Mouse (Mus musculus): ENCODE results near the gene Onecut1. TPM values are rescaled to one million over a fixed set of nuclear protein-coding genes. Genes with fewer than 3 reads are reported as not detected.

The Onecut1 gene
- polyA plus RNA-seq, 1 experiment from 2014 or later, result 0.09 TPM

DNA sequence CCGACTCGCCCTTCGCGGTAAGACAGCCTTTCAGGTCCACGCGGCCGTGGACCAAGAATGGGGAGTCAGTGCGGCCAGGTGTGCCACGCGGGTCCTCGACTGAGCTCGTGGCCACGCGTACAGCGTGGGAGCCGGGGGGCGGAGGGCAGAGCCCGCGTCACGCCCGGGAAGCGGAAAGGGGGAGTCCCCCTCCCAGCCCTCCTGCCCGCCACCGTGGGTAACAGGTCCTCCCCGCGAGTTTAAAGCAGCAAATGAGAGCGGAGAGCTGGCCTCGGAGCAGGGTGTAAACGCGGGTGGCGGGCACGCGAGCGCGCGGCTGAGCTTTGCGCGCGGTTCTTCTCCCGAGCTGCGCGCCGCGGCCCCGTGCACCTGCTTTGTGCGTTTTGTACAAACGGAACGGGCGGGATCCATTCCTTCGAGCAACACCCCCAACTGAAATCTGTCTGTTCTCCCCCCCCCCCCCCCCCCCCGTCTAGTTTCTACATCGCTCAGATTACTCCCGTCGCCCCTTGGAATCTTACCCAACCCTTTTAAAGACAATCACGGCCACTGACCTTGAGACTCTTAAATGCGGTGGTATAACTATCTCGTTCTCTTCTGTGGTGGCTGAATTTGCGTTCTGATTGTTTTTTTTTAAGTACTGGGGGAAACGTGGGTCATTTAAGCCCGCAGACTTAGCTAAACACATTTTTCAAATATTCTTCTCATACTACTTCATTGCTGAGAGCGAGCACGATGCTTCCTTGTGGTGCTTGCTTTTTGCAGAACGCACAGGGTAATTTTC, 12.3 kb upstream of the Onecut1 start:
- ATAC-seq (ENCODE audit: insufficient number of reproducible peaks, low FRiP score, low TSS enrichment, low read depth), result no peak
- Histone ChIP-seq H3K27ac (replicated peaks; ENCODE audit: low read depth, low read length) (no peak overlapping the region), H3K36me3 (ENCODE audit: control insufficient read depth, insufficient read depth, low read length) (no peaks in the 10 kb centered on the region), H3K4me2 (ENCODE audit: low read depth, severe bottlenecking) (peak overlapping the region; percentile 36), H3K27me3 (ENCODE audit: control insufficient read depth, insufficient read depth, low read length) (peaks cover 78% of the 10 kb centered on the region), H3K4me3 (ENCODE audit: low read depth, low read length) (peak overlapping the region; percentile 16; the same call in 1 of the 2 replicates), H3K9ac (ENCODE audit: low read length) (no peak overlapping the region), H3K4me1 (ENCODE audit: control insufficient read depth, insufficient read depth, low read length) (peaks cover 13% of the 10 kb centered on the region; the same call in 1 of the 2 replicates), H3K9me3 (ENCODE audit: control insufficient read depth, low read length) (no peaks in the 10 kb centered on the region)
- WGBS, result 2% methylated on average over 62 of the region's 63 CpGs
- DNase-seq (ENCODE audit: low spot score), result peak; percentile 56

DNA sequence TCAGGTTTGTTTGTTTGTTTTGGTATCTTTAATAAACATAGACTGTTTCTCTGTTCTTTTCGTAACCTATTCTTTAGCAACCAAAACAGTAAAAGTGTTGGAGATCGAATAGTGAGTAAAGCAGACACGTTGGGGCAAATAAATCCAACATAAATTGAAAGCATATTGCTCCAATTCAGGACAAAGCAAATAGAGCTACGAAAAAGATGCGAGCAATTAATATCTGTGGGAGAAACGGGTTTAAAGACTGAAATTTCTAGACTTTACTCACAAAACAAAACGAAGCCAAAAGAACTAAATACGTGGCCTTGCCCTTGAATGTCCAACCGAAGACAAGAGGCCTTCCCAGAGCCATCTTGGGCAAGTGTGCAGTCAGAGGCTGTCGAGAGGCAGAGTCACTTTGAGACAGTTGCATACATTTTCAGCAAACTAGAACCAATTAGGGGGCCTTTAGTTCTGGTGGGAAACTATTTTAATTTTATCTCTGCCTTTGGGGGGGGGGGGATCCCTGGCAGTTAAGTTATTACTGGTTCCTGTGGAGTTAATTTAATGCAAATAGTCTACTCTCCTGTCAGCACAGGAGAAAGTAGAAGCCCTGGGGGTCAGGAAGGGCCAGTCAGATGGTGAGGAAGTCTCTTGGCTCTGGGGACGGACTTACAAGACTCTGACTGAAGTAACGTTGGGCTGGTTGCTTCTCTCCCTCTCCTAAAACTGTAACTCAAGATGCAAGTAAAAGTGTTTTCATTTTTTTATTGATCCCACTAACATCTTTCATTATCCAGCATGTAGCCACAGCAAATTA, 11.5 kb upstream of the Onecut1 start:
- 3% methylated on average over 12 of the region's 12 CpGs for WGBS
- H3K4me1 ChIP-seq (ENCODE audit: control insufficient read depth, insufficient read depth, low read length), result peaks cover 13% of the 10 kb centered on the region; the same call in 1 of the 2 replicates
- no peak for ATAC-seq (ENCODE audit: insufficient number of reproducible peaks, low FRiP score, low TSS enrichment, low read depth)
- H3K9ac ChIP-seq (ENCODE audit: low read length), result no peak overlapping the region
- peaks cover 85% of the 10 kb centered on the region for H3K27me3 ChIP-seq (ENCODE audit: control insufficient read depth, insufficient read depth, low read length)
- H3K4me3 ChIP-seq (ENCODE audit: low read depth, low read length), result no peak overlapping the region
- H3K36me3 ChIP-seq (ENCODE audit: control insufficient read depth, insufficient read depth, low read length), result no peaks in the 10 kb centered on the region
- H3K4me2 ChIP-seq (ENCODE audit: low read depth, severe bottlenecking), result no peak overlapping the region
- DNase-seq (ENCODE audit: low spot score), result peak; percentile 45
- no peak overlapping the region for H3K27ac ChIP-seq (replicated peaks; ENCODE audit: low read depth, low read length)
- no peaks in the 10 kb centered on the region for H3K9me3 ChIP-seq (ENCODE audit: control insufficient read depth, low read length)

DNA sequence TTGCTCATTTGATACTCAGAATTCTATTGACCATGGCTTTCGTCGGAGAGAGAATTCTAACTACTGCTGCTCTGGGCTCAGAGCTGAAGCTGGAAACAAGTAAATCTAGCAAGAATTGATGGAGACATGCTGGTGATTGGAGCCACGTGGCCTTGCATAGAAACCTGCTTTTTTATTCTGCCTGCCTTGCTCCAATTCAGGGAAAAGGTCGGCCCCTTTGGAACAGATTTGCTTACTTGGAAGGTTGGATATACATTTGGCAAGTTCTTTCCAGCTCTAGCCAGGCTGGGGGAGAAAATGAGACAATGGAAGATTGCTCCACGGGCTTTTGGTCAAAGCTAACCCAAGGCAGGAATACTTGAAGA, 11.0 kb upstream of the Onecut1 start:
- Histone ChIP-seq H3K4me3 (ENCODE audit: low read depth, low read length) (no peak overlapping the region), H3K9ac (ENCODE audit: low read length) (no peak overlapping the region), H3K27me3 (ENCODE audit: control insufficient read depth, insufficient read depth, low read length) (peaks cover 90% of the 10 kb centered on the region), H3K9me3 (ENCODE audit: control insufficient read depth, low read length) (no peaks in the 10 kb centered on the region), H3K4me2 (ENCODE audit: low read depth, severe bottlenecking) (no peak overlapping the region), H3K27ac (replicated peaks; ENCODE audit: low read depth, low read length) (no peak overlapping the region), H3K36me3 (ENCODE audit: control insufficient read depth, insufficient read depth, low read length) (no peaks in the 10 kb centered on the region), H3K4me1 (ENCODE audit: control insufficient read depth, insufficient read depth, low read length) (peaks cover 13% of the 10 kb centered on the region; the same call in 1 of the 2 replicates)
- DNase-seq (ENCODE audit: low spot score) (peak; percentile 39), ATAC-seq (ENCODE audit: insufficient number of reproducible peaks, low FRiP score, low TSS enrichment, low read depth) (no peak)
- 4% methylated on average over 5 of the region's 5 CpGs for WGBS

DNA sequence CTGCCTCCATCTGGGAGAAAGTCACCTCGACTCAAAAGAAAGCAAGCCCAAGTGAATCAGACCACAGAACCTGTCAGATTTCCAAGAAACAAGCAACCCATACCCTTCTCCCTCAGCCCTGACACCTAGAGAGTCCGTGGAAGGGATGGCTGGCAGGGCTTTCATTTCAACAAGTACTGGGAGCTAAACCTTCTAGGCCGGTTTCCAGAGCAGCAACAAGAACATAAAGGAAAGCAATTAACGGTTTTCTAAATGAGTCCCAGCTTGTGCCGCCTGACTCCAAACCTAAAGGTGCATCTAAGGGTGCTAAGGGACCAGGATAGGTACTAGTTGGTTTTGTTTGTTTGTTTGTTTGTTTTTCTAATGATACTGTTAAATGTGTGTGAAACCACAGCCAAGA, 10.1 kb upstream of the Onecut1 start:
- Histone ChIP-seq H3K4me3 (ENCODE audit: low read depth, low read length) (no peak overlapping the region), H3K9ac (ENCODE audit: low read length) (no peak overlapping the region), H3K27me3 (ENCODE audit: control insufficient read depth, insufficient read depth, low read length) (peaks cover 93% of the 10 kb centered on the region), H3K36me3 (ENCODE audit: control insufficient read depth, insufficient read depth, low read length) (no peaks in the 10 kb centered on the region), H3K27ac (replicated peaks; ENCODE audit: low read depth, low read length) (no peak overlapping the region), H3K4me1 (ENCODE audit: control insufficient read depth, insufficient read depth, low read length) (peaks cover 13% of the 10 kb centered on the region; the same call in 1 of the 2 replicates), H3K9me3 (ENCODE audit: control insufficient read depth, low read length) (no peaks in the 10 kb centered on the region), H3K4me2 (ENCODE audit: low read depth, severe bottlenecking) (no peak overlapping the region)
- WGBS, result under 1% methylated on average over 5 of the region's 5 CpGs
- no peak for ATAC-seq (ENCODE audit: insufficient number of reproducible peaks, low FRiP score, low TSS enrichment, low read depth)
- DNase-seq (ENCODE audit: low spot score), result peak; percentile 40

GRCm38 (mm10) chr9:74852361-74852760, 9.4 kb upstream of the Onecut1 start:
- ATAC-seq (ENCODE audit: insufficient number of reproducible peaks, low FRiP score, low TSS enrichment, low read depth) (no peak), DNase-seq (ENCODE audit: low spot score) (peak; percentile 35)
- Histone ChIP-seq H3K9me3 (ENCODE audit: control insufficient read depth, low read length) (no peaks in the 10 kb centered on the region), H3K4me1 (ENCODE audit: control insufficient read depth, insufficient read depth, low read length) (peaks cover 13% of the 10 kb centered on the region; the same call in 1 of the 2 replicates), H3K27me3 (ENCODE audit: control insufficient read depth, insufficient read depth, low read length) (peaks cover 93% of the 10 kb centered on the region), H3K9ac (ENCODE audit: low read length) (no peak overlapping the region), H3K4me2 (ENCODE audit: low read depth, severe bottlenecking) (no peak overlapping the region), H3K27ac (replicated peaks; ENCODE audit: low read depth, low read length) (no peak overlapping the region), H3K36me3 (ENCODE audit: control insufficient read depth, insufficient read depth, low read length) (no peaks in the 10 kb centered on the region), H3K4me3 (ENCODE audit: low read depth, low read length) (no peak overlapping the region)
- WGBS, result under 1% methylated on average over 4 of the region's 4 CpGs

- H3K4me1 ChIP-seq (ENCODE audit: control insufficient read depth, insufficient read depth, low read length), result peaks cover 10% of the 10 kb centered on the region; the same call in 1 of the 2 replicates
- no peak for ATAC-seq (ENCODE audit: insufficient number of reproducible peaks, low FRiP score, low TSS enrichment, low read depth)
- H3K36me3 ChIP-seq (ENCODE audit: control insufficient read depth, insufficient read depth, low read length), result no peaks in the 10 kb centered on the region
- H3K9ac ChIP-seq (ENCODE audit: low read length), result no peak overlapping the region
- no peaks in the 10 kb centered on the region for H3K9me3 ChIP-seq (ENCODE audit: control insufficient read depth, low read length)
- H3K4me2 ChIP-seq (ENCODE audit: low read depth, severe bottlenecking), result no peak overlapping the region
- DNase-seq (ENCODE audit: low spot score), result peak; percentile 46
- H3K27me3 ChIP-seq (ENCODE audit: control insufficient read depth, insufficient read depth, low read length), result peaks cover 93% of the 10 kb centered on the region
- 2% methylated on average over 28 of the region's 28 CpGs for WGBS
- H3K4me3 ChIP-seq (ENCODE audit: low read depth, low read length), result no peak overlapping the region
- no peak overlapping the region for H3K27ac ChIP-seq (replicated peaks; ENCODE audit: low read depth, low read length)
Measured at GRCm38 (mm10) chr9:74853191-74854072, 8.3 kb upstream of the Onecut1 start.

GRCm38 (mm10) chr9:74854073-74854591, 7.6 kb upstream of the Onecut1 start:
- peak; percentile 57 for DNase-seq (ENCODE audit: low spot score)
- Histone ChIP-seq H3K9me3 (ENCODE audit: control insufficient read depth, low read length) (no peaks in the 10 kb centered on the region), H3K4me2 (ENCODE audit: low read depth, severe bottlenecking) (no peak overlapping the region), H3K4me3 (ENCODE audit: low read depth, low read length) (no peak overlapping the region), H3K27me3 (ENCODE audit: control insufficient read depth, insufficient read depth, low read length) (peaks cover 93% of the 10 kb centered on the region), H3K4me1 (ENCODE audit: control insufficient read depth, insufficient read depth, low read length) (peaks cover 5% of the 10 kb centered on the region; the same call in 1 of the 2 replicates), H3K27ac (replicated peaks; ENCODE audit: low read depth, low read length) (no peak overlapping the region), H3K36me3 (ENCODE audit: control insufficient read depth, insufficient read depth, low read length) (no peaks in the 10 kb centered on the region), H3K9ac (ENCODE audit: low read length) (no peak overlapping the region)
- WGBS, result 2% methylated on average over 25 of the region's 25 CpGs
- peak; percentile 48; the same call in 1 of the 2 replicates for ATAC-seq (ENCODE audit: insufficient number of reproducible peaks, low FRiP score, low TSS enrichment, low read depth)

Measured in limb, embryonic 11.5 days (tissue).